Mouse (Mus musculus): ENCODE measurements at regions not wholly inside any gene's neighbourhood (a gene's known extent, or its start where the extent isn't known, plus 50 kb on each side); places are given as distances from the start of the nearest gene placed in this dataset.

GRCm38 (mm10) chr3:149761245-149761644, 770.9 kb upstream of the Adgrl2 start:
- H3K4me3 ChIP-seq (replicated peaks) = no peak overlapping the region
- H3K27me3 ChIP-seq (replicated peaks) = no peaks in the 10 kb centered on the region
- no peaks in the 10 kb centered on the region for H3K4me1 ChIP-seq
- H3K36me3 ChIP-seq (replicated peaks; ENCODE audit: low read length) = no peaks in the 10 kb centered on the region
- peaks cover 11% of the 10 kb centered on the region for H3K9me3 ChIP-seq
- no peak for TF ChIP-seq GATA1 (IDR thresholded peaks at IDR 0.05; ENCODE audit: borderline replicate concordance, low read length)
- TF ChIP-seq FLI1 (IDR thresholded peaks at IDR 0.05; ENCODE audit: low read length) = no peak

- Histone ChIP-seq H3K9me3 (peaks cover 15% of the 10 kb centered on the region), H3K4me3 (replicated peaks) (no peak overlapping the region), H3K36me3 (replicated peaks; ENCODE audit: low read length) (no peaks in the 10 kb centered on the region), H3K27me3 (replicated peaks) (no peaks in the 10 kb centered on the region), H3K4me1 (no peaks in the 10 kb centered on the region)
- TF ChIP-seq FLI1 (IDR thresholded peaks at IDR 0.05; ENCODE audit: low read length) (no peak), GATA1 (IDR thresholded peaks at IDR 0.05; ENCODE audit: borderline replicate concordance, low read length) (no peak)
Measured at GRCm38 (mm10) chr3:149757910-149758592, 767.7 kb upstream of the Adgrl2 start.

DNA sequence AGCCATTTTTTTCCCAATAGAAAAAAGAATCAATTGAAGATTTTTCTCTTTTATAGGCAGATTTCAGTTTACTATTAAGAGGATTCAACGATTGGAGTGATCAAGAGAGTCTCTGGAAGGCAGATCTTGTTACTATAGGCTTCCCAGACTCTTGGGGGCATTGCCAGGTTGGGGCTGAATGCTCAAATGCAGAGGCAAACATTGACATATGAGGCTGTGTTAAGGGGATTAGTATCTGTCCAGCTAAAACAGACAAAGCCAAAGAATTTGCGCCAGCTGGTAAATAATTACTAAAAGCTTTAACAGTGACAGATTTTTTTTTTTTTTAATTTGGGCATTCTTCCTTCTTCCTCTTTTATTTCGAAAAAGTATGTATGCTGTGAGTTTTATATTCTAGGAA, 745.7 kb upstream of the Adgrl2 start:
- Histone ChIP-seq H3K4me3 (replicated peaks) (no peak overlapping the region), H3K4me1 (no peaks in the 10 kb centered on the region), H3K36me3 (replicated peaks; ENCODE audit: low read length) (no peaks in the 10 kb centered on the region), H3K9me3 (peaks cover 31% of the 10 kb centered on the region), H3K27me3 (replicated peaks) (no peaks in the 10 kb centered on the region)
- TF ChIP-seq FLI1 (IDR thresholded peaks at IDR 0.05; ENCODE audit: low read length) (no peak), GATA1 (IDR thresholded peaks at IDR 0.05; ENCODE audit: borderline replicate concordance, low read length) (no peak)

GRCm38 (mm10) chr3:149726212-149726611, 735.9 kb upstream of the Adgrl2 start:
- Histone ChIP-seq H3K4me3 (replicated peaks) (no peak overlapping the region), H3K4me1 (no peaks in the 10 kb centered on the region), H3K36me3 (replicated peaks; ENCODE audit: low read length) (no peaks in the 10 kb centered on the region), H3K27me3 (replicated peaks) (no peaks in the 10 kb centered on the region), H3K9me3 (peaks cover 25% of the 10 kb centered on the region)
- TF ChIP-seq FLI1 (IDR thresholded peaks at IDR 0.05; ENCODE audit: low read length) (no peak), GATA1 (IDR thresholded peaks at IDR 0.05; ENCODE audit: borderline replicate concordance, low read length) (no peak)

- H3K4me1 ChIP-seq = no peaks in the 10 kb centered on the region
- peaks cover 27% of the 10 kb centered on the region for H3K9me3 ChIP-seq
- no peaks in the 10 kb centered on the region for H3K36me3 ChIP-seq (replicated peaks; ENCODE audit: low read length)
- H3K27me3 ChIP-seq (replicated peaks) = no peaks in the 10 kb centered on the region
- no peak overlapping the region for H3K4me3 ChIP-seq (replicated peaks)
- TF ChIP-seq FLI1 (IDR thresholded peaks at IDR 0.05; ENCODE audit: low read length) = no peak
- no peak for TF ChIP-seq GATA1 (IDR thresholded peaks at IDR 0.05; ENCODE audit: borderline replicate concordance, low read length)
Measured at GRCm38 (mm10) chr3:149724879-149725278, 734.5 kb upstream of the Adgrl2 start.

DNA sequence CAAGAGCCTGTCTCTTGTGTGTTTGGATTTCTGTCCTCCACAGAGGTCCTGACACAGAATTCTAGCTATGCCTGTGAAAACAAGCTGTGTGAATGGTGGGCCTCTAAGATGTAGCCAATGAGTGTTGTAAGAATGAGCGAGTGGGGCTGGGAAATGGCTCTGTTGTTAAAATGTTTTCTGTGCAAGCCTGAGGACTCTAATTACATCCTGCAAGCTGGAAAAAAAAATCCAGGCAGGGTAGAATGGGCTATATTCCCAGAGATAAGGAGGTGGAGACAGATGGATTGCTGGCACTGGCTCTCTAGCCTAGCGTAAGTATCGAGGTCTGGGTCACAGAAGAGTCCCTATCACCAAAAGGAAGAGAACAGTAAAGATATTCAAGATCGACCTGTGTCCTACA, 731.5 kb upstream of the Adgrl2 start:
- Histone ChIP-seq H3K4me1 (no peaks in the 10 kb centered on the region), H3K4me3 (replicated peaks) (no peak overlapping the region), H3K27me3 (replicated peaks) (no peaks in the 10 kb centered on the region), H3K9me3 (peaks cover 34% of the 10 kb centered on the region), H3K36me3 (replicated peaks; ENCODE audit: low read length) (no peaks in the 10 kb centered on the region)
- no peak for TF ChIP-seq FLI1 (IDR thresholded peaks at IDR 0.05; ENCODE audit: low read length)
- TF ChIP-seq GATA1 (IDR thresholded peaks at IDR 0.05; ENCODE audit: borderline replicate concordance, low read length) = no peak

GRCm38 (mm10) chr3:149720306-149720705, 730.0 kb upstream of the Adgrl2 start:
- H3K9me3 ChIP-seq = peaks cover 27% of the 10 kb centered on the region
- H3K27me3 ChIP-seq (replicated peaks) = no peaks in the 10 kb centered on the region
- H3K36me3 ChIP-seq (replicated peaks; ENCODE audit: low read length) = no peaks in the 10 kb centered on the region
- TF ChIP-seq FLI1 (IDR thresholded peaks at IDR 0.05; ENCODE audit: low read length) (no peak), GATA1 (IDR thresholded peaks at IDR 0.05; ENCODE audit: borderline replicate concordance, low read length) (no peak)
- no peak overlapping the region for H3K4me3 ChIP-seq (replicated peaks)
- H3K4me1 ChIP-seq = no peaks in the 10 kb centered on the region

- Histone ChIP-seq H3K4me1 (no peaks in the 10 kb centered on the region), H3K4me3 (replicated peaks) (no peak overlapping the region), H3K36me3 (replicated peaks; ENCODE audit: low read length) (no peaks in the 10 kb centered on the region), H3K9me3 (peaks cover 16% of the 10 kb centered on the region), H3K27me3 (replicated peaks) (no peaks in the 10 kb centered on the region)
- no peak for TF ChIP-seq FLI1 (IDR thresholded peaks at IDR 0.05; ENCODE audit: low read length)
Measured at GRCm38 (mm10) chr3:149705724-149706123, 715.4 kb upstream of the Adgrl2 start.

GRCm38 (mm10) chr3:149705322-149705721, 715.0 kb upstream of the Adgrl2 start:
- Histone ChIP-seq H3K27me3 (replicated peaks) (no peaks in the 10 kb centered on the region), H3K4me1 (no peaks in the 10 kb centered on the region), H3K4me3 (replicated peaks) (no peak overlapping the region), H3K9me3 (peaks cover 16% of the 10 kb centered on the region), H3K36me3 (replicated peaks; ENCODE audit: low read length) (no peaks in the 10 kb centered on the region)
- no peak for TF ChIP-seq FLI1 (IDR thresholded peaks at IDR 0.05; ENCODE audit: low read length)
- no peak for TF ChIP-seq GATA1 (IDR thresholded peaks at IDR 0.05; ENCODE audit: borderline replicate concordance, low read length)

- no peak for TF ChIP-seq FLI1 (IDR thresholded peaks at IDR 0.05; ENCODE audit: low read length)
- no peak for TF ChIP-seq GATA1 (IDR thresholded peaks at IDR 0.05; ENCODE audit: borderline replicate concordance, low read length)
- no peaks in the 10 kb centered on the region for H3K36me3 ChIP-seq (replicated peaks; ENCODE audit: low read length)
- H3K4me3 ChIP-seq (replicated peaks) = no peak overlapping the region
- H3K4me1 ChIP-seq = no peaks in the 10 kb centered on the region
- no peaks in the 10 kb centered on the region for H3K27me3 ChIP-seq (replicated peaks)
- H3K9me3 ChIP-seq = peaks cover 16% of the 10 kb centered on the region
Measured at GRCm38 (mm10) chr3:149704478-149704877, 714.1 kb upstream of the Adgrl2 start.

- Histone ChIP-seq H3K4me1 (no peaks in the 10 kb centered on the region), H3K9me3 (peaks cover 15% of the 10 kb centered on the region), H3K36me3 (replicated peaks; ENCODE audit: low read length) (no peaks in the 10 kb centered on the region), H3K27me3 (replicated peaks) (no peaks in the 10 kb centered on the region), H3K4me3 (replicated peaks) (no peak overlapping the region)
- TF ChIP-seq GATA1 (IDR thresholded peaks at IDR 0.05; ENCODE audit: borderline replicate concordance, low read length) (no peak), FLI1 (IDR thresholded peaks at IDR 0.05; ENCODE audit: low read length) (no peak)
Measured at GRCm38 (mm10) chr3:149683561-149683960, 693.2 kb upstream of the Adgrl2 start.

Data from megakaryocyte, embryonic 14.5 days (primary cell).